Mouse (Mus musculus): ENCODE measurements around the gene Vav3.

Gene Vav3

GRCm38 (mm10) chr3:109672925-109673324 is 332.5 kb downstream of the Vav3 start:
- intact Hi-C loops (cut with DNase I) = no loop called here

GRCm38 (mm10) chr3:109680281-109680680 is 339.8 kb downstream of the Vav3 start:
- intact Hi-C loops (cut with DNase I) = no loop called here

GRCm38 (mm10) chr3:109681863-109682262 is 341.4 kb downstream of the Vav3 start:
- intact Hi-C loops (cut with DNase I) = no loop called here

- intact Hi-C loops (cut with DNase I) = no loop called here
Observed at GRCm38 (mm10) chr3:109683608-109684295, 343.3 kb downstream of the Vav3 start.

- intact Hi-C loops (cut with DNase I) = no loop called here
Observed at GRCm38 (mm10) chr3:109690566-109690965, 350.1 kb downstream of the Vav3 start.

GRCm38 (mm10) chr3:109692613-109693012 is 352.2 kb downstream of the Vav3 start:
- intact Hi-C loops (cut with DNase I) = no loop called here

GRCm38 (mm10) chr3:109701301-109701700 is 360.8 kb downstream of the Vav3 start:
- intact Hi-C loops (cut with DNase I) = no loop called here

GRCm38 (mm10) chr3:109707786-109708460 is 367.5 kb downstream of the Vav3 start:
- intact Hi-C loops (cut with DNase I) = no loop called here

- intact Hi-C loops (cut with DNase I) = no loop called here
Observed at GRCm38 (mm10) chr3:109711751-109712150, 371.3 kb downstream of the Vav3 start.

GRCm38 (mm10) chr3:109714476-109714875 is 374.0 kb downstream of the Vav3 start:
- intact Hi-C loops (cut with DNase I) = no loop called here

- intact Hi-C loops (cut with DNase I) = no loop called here
Observed at GRCm38 (mm10) chr3:109721753-109722152, 381.3 kb downstream of the Vav3 start.

- intact Hi-C loops (cut with DNase I) = no loop called here
Observed at GRCm38 (mm10) chr3:109726776-109727175, 386.3 kb downstream of the Vav3 start.

GRCm38 (mm10) chr3:109731592-109732230 is 391.3 kb downstream of the Vav3 start:
- intact Hi-C loops (cut with DNase I) = no loop called here

- intact Hi-C loops (cut with DNase I) = no loop called here
Observed at GRCm38 (mm10) chr3:109732327-109733182, 392.1 kb downstream of the Vav3 start.
